Mouse (Mus musculus): Measurements from ENCODE around the gene Wdfy3.
"Not testable (repeated sequence)": the region's sequence is repeated elsewhere in the genome, so short reads cannot be mapped to it uniquely, and the experiment has no call there.

Gene Wdfy3

DNA sequence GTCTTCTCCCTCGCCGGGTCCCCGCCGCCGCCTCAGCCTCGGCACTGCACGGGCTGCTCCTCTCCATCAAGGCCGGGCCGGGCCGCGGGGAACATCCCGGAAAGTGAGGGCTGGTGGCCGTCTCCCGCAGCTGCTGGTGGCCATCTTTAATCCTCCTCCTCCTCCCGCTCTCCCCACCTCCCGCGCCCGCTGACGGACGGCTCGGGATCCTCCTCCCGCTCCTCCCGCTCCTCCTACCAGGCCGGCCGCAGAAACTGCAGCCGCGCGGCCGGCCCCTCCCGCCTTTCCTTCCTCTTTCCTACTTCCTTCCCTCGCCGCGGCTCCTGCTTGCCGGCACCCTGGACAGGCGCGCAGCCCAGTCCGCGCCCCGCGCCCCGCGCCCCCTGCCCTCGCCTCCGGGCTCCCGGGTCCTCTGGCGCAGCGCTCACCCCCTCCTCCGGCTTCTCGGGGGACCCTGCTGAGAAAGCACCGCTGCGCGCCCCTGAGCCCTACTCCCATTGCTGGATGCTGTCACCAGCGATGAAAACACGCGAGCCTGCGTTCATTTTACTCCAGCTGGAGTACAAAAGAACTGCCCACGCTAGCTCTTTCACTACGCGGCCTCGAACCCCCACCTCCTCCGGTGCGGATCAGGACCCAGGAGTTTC is at the start of gene Wdfy3:
Gene Wdfy3 (minus strand): TSS at position 155 of the 647 bp plus-strand sequence.
- DNase-seq (ENCODE audit: low read depth) = no peak

DNA sequence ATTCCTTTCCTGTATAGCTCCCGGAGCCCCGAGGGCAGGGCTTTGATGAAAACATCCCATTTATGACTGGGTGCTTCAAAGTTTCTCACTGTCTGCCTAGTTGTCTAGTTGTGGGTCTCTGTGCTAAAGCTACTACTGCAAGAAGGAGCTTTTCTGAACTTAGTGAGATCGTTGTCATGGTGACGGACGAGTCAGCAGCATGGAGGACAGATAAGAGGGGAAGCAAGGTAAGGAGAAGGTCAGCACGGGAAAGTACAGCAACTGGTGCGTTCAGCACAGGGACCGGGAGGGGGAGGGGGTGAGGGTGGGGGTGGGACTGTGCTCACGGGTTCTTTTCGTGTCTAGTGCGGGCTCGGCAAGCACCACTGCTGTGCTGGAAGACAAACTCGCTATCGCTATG is 43.3 kb upstream of the Wdfy3 start:
- no peak for DNase-seq (ENCODE audit: low read depth)

DNA sequence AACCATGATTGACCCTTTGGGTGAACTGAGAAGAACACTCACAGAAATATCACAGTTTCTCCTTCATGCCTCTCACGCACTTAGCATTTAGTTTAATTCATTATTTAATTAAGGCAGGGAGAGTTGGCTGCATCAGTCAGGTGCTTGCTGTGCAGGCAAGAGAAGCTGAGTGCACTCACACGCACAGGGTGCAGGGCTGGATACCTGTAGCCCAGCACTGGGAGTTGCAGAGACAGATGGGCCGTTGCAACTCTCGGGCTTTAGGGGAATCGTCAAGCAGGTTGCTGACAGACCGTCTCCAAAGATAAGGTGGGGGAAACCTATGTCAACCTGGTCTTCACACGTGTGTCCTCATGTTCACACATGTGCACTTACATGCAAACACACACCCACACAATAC is 42.3 kb upstream of the Wdfy3 start:
- DNase-seq (ENCODE audit: low read depth) = no peak

DNA sequence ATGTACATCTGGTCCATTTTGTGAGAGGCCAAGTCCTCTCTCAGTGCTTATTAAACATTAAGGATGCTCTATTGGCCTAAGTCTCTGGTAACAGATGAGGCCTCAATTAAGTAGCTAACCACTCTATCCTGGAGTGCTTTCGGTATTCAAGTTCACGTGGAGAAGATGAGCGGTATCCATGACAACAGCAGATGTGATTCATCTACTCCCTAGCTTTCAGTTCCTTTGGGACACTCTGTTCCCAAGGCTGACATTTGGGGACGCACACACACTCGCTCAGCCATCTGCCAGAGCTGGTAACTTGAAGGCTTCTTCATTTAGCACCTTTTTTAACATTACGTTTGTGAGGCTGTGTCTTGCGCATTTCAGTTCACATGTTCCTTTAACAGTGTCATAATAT is 40.3 kb upstream of the Wdfy3 start:
- DNase-seq (ENCODE audit: low read depth) = no peak

DNA sequence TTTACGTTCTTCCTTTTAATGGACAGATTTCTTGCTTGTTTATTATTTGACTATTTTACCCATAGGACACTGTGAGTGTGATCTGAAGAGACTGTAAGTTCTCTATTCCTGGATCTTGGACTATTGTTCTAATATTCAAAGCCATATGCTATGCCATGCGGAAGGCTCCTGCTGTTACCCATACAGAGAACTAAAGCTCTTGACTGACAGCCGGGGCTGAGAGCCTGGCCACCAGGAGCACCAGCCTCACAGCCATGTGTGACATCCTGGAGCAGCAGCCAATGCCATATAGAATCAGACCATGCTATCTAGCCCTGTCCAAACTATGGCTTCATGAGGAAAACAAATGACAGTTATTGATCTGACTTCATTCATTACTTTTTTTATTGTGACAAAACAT is 36.2 kb upstream of the Wdfy3 start:
- DNase-seq (ENCODE audit: low read depth) = no peak

DNA sequence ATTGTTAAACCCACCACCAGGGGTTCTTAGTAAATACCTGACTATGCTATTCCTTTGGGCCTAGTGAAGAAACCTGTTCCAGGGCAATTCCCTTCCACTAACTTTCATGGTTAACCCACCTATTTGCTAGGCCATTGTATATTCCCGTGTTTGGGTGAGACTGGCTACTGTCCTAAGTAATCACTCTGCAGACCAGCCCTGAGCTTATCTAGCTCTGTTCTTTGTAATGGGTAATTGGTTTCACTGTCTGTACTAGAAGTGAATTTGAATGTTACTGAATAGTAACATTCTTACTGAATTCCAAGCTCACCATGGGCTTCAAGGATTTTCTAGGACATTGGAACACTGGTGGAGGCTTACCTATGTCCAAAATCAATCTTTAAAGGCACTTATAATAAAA is 32.1 kb upstream of the Wdfy3 start:
- DNase-seq (ENCODE audit: low read depth) = not testable (repeated sequence)

DNA sequence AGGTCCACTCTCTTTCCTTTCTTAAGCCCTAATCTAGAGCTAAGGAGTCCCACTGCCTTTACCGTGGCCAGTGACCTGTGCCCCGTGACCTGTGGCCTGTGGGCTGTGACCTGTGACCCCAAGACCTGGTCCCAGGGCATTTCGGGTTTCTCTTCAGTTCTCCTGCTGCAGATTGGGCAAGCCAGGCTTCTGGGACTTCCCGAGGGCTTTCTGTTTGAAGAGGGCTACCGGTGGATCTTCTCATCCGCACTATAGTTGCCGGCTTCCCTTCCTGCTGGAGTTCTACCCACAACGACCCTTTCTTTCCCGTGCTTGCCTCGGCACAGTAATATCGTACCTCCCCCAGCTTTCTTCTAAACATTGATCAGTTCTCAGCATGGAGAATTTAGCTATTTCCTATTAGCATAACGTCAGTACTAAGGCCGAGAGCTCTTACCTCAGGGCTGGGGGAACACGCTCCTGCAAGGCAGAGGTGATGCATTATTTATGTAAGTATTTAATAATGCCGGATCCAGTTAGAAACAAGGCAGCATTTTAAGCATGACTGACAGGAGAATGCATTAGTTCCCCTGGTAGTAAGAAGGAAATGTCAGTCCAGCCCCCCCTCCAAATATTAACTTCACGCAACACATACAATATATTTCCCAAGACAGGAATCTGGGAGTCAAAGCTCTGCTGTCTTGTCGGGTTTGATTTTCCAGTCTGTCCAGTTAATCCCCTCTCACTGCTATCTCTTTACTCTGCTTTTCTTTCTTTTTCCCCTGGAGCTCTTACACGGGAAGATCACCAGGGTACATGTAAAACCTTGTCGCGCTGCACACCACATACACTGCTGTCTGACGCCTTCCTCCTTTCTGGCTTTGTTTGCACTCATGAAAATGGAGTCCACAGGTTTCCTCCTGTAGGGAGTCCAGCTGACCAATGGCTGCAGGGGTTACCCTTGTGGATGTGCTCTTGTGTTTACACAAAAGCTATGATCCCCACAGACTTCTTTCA is 30.8 kb upstream of the Wdfy3 start:
- DNase-seq (ENCODE audit: low read depth) = no peak

DNA sequence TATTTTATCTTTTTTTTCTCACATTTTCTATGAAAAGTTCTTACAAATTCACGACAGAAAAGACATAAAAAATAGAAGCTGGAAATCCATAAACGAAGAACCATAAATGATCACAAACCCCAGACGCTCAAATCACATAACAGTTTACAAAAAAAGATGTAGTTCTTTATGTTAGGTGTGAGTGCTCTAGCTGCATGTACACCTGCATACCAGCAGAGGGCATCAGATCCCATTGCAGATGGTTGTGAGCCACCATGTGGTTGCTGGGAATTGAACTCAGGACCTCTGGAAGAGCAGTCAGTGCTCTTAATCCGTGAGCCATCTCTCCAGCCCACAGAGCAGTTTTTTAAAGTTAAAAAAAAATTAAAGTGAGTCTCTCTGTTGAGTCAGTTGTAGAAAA is 25.9 kb upstream of the Wdfy3 start:
- DNase-seq (ENCODE audit: low read depth) = no peak

DNA sequence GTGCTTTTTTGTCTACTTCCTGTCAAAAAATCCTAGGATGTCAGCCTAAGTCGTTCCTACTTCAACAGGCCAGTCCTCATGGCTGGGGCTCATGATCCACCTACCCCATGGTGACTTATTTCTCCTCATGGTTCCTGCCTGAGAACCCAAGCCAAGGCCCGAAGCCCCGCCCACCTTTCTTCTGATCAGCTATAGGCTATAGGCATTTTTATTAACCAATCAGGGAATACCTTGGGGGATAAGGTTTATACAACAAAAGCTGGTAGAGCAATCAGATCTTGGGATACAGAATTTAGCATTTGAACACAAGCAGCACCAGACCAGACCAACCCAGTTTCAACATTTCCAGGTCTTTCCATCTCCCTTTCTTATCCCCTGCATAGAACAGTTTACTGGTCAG is 21.0 kb upstream of the Wdfy3 start:
- DNase-seq (ENCODE audit: low read depth) = no peak

DNA sequence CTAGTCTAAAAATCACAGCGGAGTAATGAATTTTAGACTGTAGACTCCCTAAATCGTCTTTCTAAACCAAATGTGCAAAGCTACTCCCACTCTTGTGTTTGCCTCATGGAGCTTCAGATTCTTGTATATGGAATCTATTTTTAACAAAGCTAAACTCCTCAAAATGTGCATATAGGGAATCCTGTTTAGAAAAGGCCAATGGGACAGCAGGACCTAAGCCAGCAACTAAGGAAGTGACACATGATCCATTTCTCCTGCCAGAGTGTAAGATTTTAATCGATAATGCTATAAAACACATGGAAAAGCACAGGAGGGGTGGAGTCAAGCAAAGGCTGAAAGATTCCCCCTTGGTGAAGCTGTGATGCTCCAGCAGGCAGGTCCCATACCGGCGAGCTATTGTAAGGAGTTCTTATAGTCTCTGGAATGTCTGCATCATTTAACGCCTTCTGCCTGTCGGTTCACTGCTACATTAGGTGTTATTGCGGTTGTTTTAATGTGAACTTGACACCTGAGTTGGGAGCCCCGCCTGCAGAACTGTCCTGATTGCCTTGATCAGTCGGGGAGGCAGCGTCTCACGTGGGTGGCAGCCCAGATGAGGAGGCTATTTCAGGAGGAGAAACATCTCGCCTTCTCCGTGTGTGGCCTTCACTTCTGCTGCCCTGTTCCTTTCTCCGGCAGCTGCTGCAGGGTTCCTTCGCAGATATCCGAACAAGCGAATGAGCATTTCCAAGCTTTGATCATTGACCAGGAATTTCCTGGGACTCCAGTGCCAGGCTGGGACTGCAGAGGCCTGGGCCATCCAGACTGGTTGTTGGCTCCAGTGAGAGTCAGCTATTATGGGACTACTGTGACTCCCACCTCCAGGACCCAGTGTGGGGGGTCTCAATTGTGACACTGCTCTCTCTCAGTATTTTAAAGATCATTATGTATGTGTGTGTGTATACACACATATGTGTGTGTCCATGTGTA is 15.3 kb upstream of the Wdfy3 start:
- no peak for DNase-seq (ENCODE audit: low read depth)

DNA sequence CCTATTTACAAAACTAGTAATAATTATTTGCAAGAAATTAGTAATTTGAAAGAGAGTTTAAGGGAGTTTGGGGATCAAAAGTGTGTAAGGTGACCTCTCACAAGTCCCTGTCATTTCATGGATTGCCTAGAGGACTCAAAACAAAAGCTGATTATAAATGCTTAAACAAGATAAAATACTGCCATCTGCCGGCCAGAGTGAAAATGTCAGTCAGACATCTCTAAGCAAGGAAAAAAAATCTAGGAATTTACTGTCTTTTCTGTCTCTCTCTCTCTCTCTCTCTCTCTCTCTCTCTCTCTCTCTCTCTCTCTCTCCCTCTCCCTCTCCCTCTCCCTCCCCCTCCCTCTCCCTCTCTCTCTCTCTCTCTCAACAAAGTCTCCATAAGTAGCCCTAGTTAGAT is 4.4 kb upstream of the Wdfy3 start:
- peak; percentile 30 for DNase-seq (ENCODE audit: low read depth)

DNA sequence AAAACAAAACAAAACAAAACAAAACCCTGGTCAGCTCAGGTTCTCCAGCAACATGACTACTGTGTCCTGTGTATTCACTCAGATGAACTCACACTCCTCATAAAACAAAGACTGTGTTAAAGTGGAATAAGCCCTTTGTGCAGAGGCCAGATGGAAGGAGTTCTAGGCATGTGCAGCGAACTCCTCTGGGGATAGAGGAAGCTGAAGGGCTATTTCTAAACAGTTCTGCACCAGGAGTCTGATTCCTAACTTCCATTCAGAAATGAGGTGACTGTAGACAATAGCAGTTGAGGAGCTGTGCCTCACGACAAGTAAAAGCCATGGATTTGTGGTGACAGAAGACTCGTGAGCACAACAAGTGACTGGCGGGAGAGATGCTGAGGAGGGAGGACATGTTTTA is 2.3 kb upstream of the Wdfy3 start:
- no peak for DNase-seq (ENCODE audit: low read depth)

DNA sequence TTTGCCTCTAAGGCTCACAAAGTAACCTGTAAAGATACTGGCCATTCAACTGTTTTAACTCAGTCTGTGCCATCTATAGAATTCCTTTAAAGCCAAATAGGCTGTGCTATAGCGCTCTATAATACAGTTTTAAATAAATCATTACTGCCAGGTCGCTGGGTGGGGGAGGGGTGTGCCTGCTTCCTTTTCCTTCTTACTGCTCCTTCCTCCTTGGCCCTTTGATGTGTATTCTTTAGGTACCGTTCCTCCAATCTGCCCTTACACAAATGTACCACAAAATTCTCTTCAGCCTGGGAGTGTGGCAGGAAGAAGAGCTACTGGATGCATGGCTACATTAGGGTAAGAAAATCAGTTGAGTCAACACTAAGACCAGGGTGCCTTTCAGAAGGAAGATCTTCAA is 1.5 kb upstream of the Wdfy3 start:
- DNase-seq (ENCODE audit: low read depth) = no peak

DNA sequence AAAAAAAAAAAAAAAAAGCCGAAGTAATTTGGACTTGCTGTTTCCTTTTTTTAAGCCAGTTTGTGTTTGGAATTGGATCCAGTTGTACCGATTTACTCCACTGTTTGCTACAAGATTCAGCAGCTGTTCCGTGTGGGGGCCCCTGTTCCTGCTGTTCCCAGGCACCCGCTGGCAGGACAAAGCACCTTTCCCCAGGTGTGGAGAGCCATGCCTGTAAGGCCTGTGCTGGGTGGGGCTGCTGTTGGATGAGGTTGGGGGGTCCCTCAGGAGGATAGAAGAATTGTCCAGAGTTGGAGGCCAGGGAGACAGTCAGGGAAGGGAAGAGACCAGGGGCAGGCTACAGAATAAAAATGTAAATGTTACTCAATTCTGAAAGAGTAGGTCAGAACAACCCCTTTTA is 1.1 kb upstream of the Wdfy3 start:
- no peak for DNase-seq (ENCODE audit: low read depth)

DNA sequence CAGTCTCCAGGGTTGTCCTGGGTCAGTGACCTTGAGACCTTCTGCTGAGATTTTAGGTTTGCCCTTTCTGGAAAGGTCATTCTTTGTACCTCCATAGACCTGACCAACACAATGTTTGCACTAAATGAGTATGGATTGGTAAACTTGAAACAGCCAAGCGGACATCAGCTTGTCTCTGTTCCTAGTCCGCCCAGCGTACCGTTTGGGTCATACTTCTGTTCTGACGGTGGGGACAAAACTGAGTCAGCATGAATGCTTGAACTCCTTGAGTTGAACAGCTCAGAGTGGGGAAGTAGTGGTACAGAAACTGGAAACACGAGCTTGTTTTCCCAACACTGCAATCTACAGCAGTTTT is 670 bp upstream of the Wdfy3 start:
- no peak for DNase-seq (ENCODE audit: low read depth)

DNA sequence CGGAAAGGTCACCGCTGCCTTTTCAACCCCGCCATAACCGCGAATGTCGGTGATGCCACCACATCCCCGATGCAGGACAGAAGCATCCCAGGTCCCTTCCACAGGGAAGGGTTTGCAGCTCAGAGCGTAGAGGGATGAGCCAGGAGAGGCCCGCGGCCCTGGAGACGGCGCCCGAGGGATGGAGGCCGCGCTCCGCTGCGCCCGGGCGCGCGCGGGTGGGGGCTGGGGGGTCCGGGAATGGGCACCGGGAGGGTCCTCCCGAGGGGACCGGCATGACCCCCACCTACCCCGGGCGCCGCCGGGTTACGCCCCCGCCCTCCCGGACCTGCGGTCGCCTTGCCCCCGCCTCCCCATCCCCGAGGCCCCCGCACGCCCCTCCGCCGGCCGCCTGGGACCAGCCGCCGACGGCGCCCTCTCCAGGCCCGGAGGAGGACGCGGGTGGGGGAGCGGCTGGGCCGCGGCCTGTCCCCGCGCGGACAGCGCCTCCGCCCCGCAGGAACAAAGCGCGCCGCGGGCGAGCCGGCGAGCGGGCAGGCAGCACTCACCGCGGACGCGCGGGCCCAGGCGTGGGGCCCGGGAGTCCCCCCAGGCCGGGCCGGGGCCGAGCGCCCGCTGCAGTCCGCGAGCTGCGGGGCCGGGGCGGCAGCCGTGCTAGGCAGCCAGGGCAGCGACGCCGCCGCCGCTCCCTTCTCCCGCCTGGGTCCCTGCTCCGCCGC is 512 bp downstream of the Wdfy3 start:
- no peak for DNase-seq (ENCODE audit: low read depth)

DNA sequence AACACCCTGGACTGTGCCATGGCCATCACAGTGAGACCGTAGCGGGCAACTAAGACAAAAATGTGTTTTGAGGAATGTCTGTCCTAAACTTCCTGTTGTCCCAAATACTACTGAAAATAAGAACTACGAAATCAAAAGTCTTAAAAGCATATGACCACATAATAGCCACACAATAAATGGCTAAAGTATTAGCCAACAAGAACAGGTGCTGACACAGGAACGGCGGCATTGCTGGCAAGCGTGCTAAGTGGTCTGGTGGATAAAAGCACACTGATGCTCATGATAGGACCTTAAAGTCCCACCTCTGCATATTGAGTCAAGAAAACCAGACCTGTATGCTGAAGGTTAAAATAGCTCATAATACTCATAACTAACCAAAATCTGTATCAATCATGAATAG is 3.3 kb downstream of the Wdfy3 start:
- no peak for DNase-seq (ENCODE audit: low read depth)

DNA sequence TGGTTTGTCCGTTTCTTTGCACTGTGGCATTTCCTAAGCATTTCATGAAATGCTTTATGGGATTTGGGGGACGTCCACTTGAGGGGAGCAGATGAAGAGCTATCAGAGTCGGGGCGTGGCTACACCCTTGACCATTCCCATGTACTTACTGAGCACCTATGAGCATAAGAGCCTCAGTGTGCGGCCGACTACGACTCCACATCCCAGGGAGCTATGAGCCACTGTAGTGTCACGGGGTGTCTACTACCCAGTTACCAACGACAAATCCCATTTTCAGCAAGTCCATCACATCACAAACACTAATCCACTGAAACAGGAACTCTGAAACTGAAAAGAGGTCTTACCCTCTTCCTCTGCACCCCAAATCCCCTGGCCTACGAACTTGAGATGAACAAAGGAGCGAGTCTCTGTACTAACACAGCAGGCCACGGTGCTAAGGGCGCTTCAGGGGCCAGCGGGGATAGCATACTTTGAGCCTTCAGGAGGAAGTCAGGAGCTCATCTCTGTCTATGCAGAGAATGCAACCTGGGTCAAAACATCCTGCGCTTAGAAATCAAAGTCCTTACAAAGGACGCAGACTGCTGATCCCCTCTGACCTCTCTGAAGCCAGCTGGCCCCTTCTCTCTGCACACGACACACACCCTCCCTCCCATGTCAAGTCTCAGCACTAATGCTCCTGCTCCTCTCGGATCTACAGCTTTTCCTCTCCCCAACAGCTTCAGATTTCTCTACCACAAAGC is 6.5 kb downstream of the Wdfy3 start:
- no peak for DNase-seq (ENCODE audit: low read depth)

DNA sequence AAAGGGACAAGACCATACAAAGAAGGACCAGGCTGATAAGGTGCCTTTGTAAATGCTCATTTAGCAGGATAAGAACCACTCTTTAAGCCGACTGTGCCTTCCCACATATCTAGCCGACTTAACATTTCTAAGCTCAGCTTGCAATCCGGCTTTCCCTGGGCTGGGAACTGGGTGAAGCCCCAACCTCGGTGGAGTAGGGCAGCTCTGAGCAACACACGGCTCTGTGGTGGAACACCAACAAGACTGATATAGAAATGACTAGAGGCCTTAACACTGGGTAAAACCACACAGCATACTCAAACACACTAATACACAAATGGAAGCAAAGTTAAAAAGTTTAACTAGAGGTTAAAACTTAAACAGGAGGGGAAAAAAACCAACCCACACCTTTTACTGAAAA is 7.9 kb downstream of the Wdfy3 start:
- DNase-seq (ENCODE audit: low read depth) = no peak

DNA sequence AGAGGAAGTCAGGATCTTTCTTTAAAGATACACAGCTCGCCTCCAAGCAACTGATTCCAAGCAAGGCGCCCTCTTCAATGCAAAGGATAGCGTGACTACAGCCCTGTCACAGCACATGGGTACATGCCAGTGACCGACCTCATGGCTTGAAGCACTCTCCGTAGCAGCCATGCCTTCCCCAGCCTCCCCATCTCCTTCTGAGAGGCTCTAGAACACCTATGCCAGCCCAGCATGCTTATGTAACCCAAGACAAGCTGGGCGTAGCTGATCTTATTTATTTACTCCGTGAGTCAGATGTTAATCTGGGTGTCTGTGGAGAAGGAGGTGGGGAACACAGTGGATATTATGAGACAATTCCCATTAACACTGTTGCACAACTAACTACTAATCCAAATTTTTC is 13.8 kb downstream of the Wdfy3 start:
- no peak for DNase-seq (ENCODE audit: low read depth)

DNA sequence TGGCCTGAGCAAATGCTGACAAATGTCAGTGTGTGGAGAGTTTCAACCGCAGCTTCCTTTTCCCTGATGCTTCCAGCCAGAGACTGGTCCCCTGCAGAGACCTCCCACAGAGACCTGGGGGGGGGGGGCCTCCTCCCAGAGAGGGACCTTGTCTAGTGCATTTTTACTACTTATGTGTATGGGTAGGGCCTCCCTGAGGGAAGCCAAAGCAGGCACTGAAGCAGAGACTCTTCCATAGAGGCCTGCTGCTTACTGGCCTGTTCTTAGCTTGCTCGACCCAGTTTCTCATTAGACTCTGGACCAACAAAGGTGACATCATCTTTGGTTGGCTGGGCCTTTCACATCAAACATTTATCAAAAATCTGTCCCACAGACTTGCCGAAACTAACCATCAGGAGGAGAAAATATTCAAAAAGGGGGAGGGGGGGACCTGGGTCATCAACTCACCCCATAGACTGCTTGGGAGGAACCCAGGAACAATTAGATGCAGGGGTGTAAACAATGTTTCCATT is 14.5 kb downstream of the Wdfy3 start:
- DNase-seq (ENCODE audit: low read depth) = no peak
